ENCODE assay signal across 11 mouse cellular contexts in the genomic region with DNA sequence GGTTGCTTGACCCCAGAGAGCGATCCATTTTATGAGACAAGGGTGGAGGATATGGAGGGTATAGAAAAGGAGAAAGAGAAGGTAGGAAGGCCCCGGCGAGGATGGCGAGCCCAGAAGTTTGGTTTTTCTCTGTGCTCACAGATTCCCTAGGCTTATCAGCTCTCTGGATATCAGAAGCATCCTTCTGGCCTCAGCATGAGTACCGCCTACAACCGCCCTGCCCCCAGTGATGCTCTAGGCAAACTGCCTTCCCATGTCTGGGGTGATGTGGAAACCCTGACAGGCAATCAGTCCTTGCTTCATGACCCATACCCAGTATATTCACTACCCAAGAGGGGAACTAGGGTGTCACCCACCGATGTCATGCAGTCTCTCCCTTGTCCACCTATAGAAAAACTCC.
"Had no signal": no experiment of that assay in that cellular context is flagged by ENCODE, and none has a peak within 500 bp of the region (broad histone marks: within the 10 kb centered on the region; RNA-seq: fewer than 3 reads in every experiment).

No protein-coding gene starts in this region.

- H3K4me1 ChIP-seq: limb, embryonic 10.5 days; limb, embryonic 13.5 days had no signal

- H3K4me2 ChIP-seq: limb, embryonic 13.5 days; midbrain, embryonic 11.5 days had no signal

- H3K27ac ChIP-seq: kidney, postnatal 0 days; layer of hippocampus, adult 2 months; limb, embryonic 10.5 days; limb, embryonic 13.5 days; macrophage had no signal

- ATAC-seq: intestine, postnatal 0 days had no signal

- DNase-seq: layer of hippocampus, adult 9-11 months; thymus, adult 18-20 months; thymus, postnatal 36 days had no signal

- H3K9me3 ChIP-seq: limb, embryonic 10.5 days; limb, embryonic 13.5 days; megakaryocyte, embryonic 14.5 days had no signal

- H3K4me3 ChIP-seq: layer of hippocampus, adult 2 months; limb, embryonic 10.5 days; limb, embryonic 13.5 days had no signal

- H3K9ac ChIP-seq: limb, embryonic 13.5 days had no signal

- H3K36me3 ChIP-seq: limb, embryonic 10.5 days; limb, embryonic 13.5 days had no signal
